Mouse (Mus musculus): ENCODE measurements around the gene Dyrk2. TPM values are rescaled to one million over a fixed set of nuclear protein-coding genes. Genes with fewer than 3 reads are reported as not detected.

The Dyrk2 gene
- total and polyA plus RNA-seq, 3 experiments: 7.1 to 9.5 TPM; not detected in 1

DNA sequence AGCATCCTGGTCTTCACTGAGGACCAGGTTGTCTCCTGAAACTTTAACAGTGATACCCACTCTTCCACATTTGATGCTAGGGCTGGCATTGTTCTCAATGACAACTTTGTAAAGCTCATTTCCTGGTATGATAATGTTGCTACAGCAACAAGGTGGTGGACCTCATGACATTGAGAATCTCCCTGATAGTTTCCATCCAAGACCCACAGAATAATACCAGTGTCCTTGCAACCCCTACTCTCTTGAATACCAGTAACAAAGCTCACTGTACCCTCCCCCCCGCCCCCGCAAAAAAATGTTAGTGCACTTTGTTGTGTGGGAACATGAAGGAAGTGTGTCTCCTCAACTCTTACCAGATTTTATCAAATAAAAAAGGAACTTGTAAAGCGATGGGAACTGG is 23.6 kb upstream of the Dyrk2 start:
- TF ChIP-seq MXI1 (IDR thresholded peaks at IDR 0.05; ENCODE audit: low read depth, low read length) (no peak), NRF1 (IDR thresholded peaks at IDR 0.05; ENCODE audit: insufficient read depth, low read depth, low read length, poor library complexity, severe bottlenecking) (no peak), TBP (IDR thresholded peaks at IDR 0.05; ENCODE audit: low read depth, low read length) (no peak), TAL1 (IDR thresholded peaks at IDR 0.05; ENCODE audit: low read length) (no peak), ZNF384 (IDR thresholded peaks at IDR 0.05; ENCODE audit: low read depth, low read length) (no peak), MYB (IDR thresholded peaks at IDR 0.05; ENCODE audit: low read depth, low read length) (no peak), RCOR1 (IDR thresholded peaks at IDR 0.05; ENCODE audit: low read depth, low read length) (no peak), MAFK (IDR thresholded peaks at IDR 0.05; ENCODE audit: borderline replicate concordance, low read depth, low read length) (no peak), ZMIZ1 (IDR thresholded peaks at IDR 0.05; ENCODE audit: low read depth, low read length) (no peak), ETS1 (IDR thresholded peaks at IDR 0.05; ENCODE audit: low read depth, low read length) (no peak), CHD2 (IDR thresholded peaks at IDR 0.05; ENCODE audit: low read length) (no peak), EP300 (IDR thresholded peaks at IDR 0.05; ENCODE audit: low read depth in 1 of 2, low read length in 2 of 2) (no peak), BHLHE40 (IDR thresholded peaks at IDR 0.05; ENCODE audit: borderline replicate concordance, low read depth, low read length) (no peak), RAD21 (IDR thresholded peaks at IDR 0.05; ENCODE audit: low read depth, low read length) (no peak), MEF2A (IDR thresholded peaks at IDR 0.05; ENCODE audit: extremely low read depth, insufficient replicate concordance, low read depth, low read length, poor library complexity, severe bottlenecking) (no peak), POLR2AphosphoS2 (IDR thresholded peaks at IDR 0.05; ENCODE audit: low read length) (no peak), UBTF (IDR thresholded peaks at IDR 0.05; ENCODE audit: borderline replicate concordance, insufficient read depth, low read depth, low read length) (no peak)
- no peak overlapping the region for H3K9ac ChIP-seq (ENCODE audit: control insufficient read depth, low read depth, low read length, poor library complexity, severe bottlenecking)
- DNase-seq (ENCODE audit: low read depth, low spot score): no peak
- H3K79me2 ChIP-seq (ENCODE audit: control insufficient read depth, insufficient read depth, low read length, poor library complexity): no peaks in the 10 kb centered on the region
- no peak overlapping the region for H3K27ac ChIP-seq (ENCODE audit: control insufficient read depth, low read depth, low read length)
- no peak overlapping the region for H3K4me3 ChIP-seq (ENCODE audit: control insufficient read depth in 1 of 2, insufficient read depth in 1 of 2, low read depth in 2 of 2, low read length in 2 of 2)
- H3K4me1 ChIP-seq (ENCODE audit: control insufficient read depth in 1 of 2, insufficient read depth in 2 of 2, low read length in 2 of 2): no peaks in the 10 kb centered on the region
- H3K27me3 ChIP-seq (ENCODE audit: control insufficient read depth in 1 of 2, insufficient read depth in 2 of 2, low read length in 2 of 2): no peaks in the 10 kb centered on the region
- no peaks in the 10 kb centered on the region for H3K36me3 ChIP-seq (ENCODE audit: control insufficient read depth in 1 of 2, insufficient read depth in 2 of 2, low read length in 2 of 2)
- H3K9me3 ChIP-seq (replicated peaks; ENCODE audit: insufficient read depth, low read length): no peaks in the 10 kb centered on the region

- Histone ChIP-seq H3K4me1 (ENCODE audit: control insufficient read depth in 1 of 2, insufficient read depth in 2 of 2, low read length in 2 of 2) (no peaks in the 10 kb centered on the region), H3K27me3 (ENCODE audit: control insufficient read depth in 1 of 2, insufficient read depth in 2 of 2, low read length in 2 of 2) (no peaks in the 10 kb centered on the region), H3K4me3 (ENCODE audit: control insufficient read depth in 1 of 2, insufficient read depth in 1 of 2, low read depth in 2 of 2, low read length in 2 of 2) (no peak overlapping the region), H3K9ac (ENCODE audit: control insufficient read depth, low read depth, low read length, poor library complexity, severe bottlenecking) (no peak overlapping the region), H3K79me2 (ENCODE audit: control insufficient read depth, insufficient read depth, low read length, poor library complexity) (no peaks in the 10 kb centered on the region), H3K36me3 (ENCODE audit: control insufficient read depth in 1 of 2, insufficient read depth in 2 of 2, low read length in 2 of 2) (no peaks in the 10 kb centered on the region), H3K27ac (ENCODE audit: control insufficient read depth, low read depth, low read length) (no peak overlapping the region), H3K9me3 (replicated peaks; ENCODE audit: insufficient read depth, low read length) (no peaks in the 10 kb centered on the region)
- TF ChIP-seq MXI1 (IDR thresholded peaks at IDR 0.05; ENCODE audit: low read depth, low read length): no peak
- TF ChIP-seq NRF1 (IDR thresholded peaks at IDR 0.05; ENCODE audit: insufficient read depth, low read depth, low read length, poor library complexity, severe bottlenecking): no peak
- no peak for TF ChIP-seq MEF2A (IDR thresholded peaks at IDR 0.05; ENCODE audit: extremely low read depth, insufficient replicate concordance, low read depth, low read length, poor library complexity, severe bottlenecking)
- no peak for TF ChIP-seq MAX (IDR thresholded peaks at IDR 0.05; ENCODE audit: low read length)
- TF ChIP-seq USF2 (IDR thresholded peaks at IDR 0.05; ENCODE audit: borderline replicate concordance in 1 of 2, insufficient read depth in 1 of 2, low read depth in 1 of 2, low read length in 2 of 2): no peak
- TF ChIP-seq CTCF (IDR thresholded peaks at IDR 0.05 in 2 of 3, conservative IDR thresholded peaks at IDR 0.05 in 1 of 3; ENCODE audit: control insufficient read depth in 1 of 3, insufficient read depth in 1 of 3, low read depth in 2 of 3, low read length in 3 of 3, poor library complexity in 1 of 3, severe bottlenecking in 1 of 3): no peak
- no peak for TF ChIP-seq TAL1 (IDR thresholded peaks at IDR 0.05; ENCODE audit: low read length)
- TF ChIP-seq GABPA (IDR thresholded peaks at IDR 0.05; ENCODE audit: low read depth, low read length): no peak
- TF ChIP-seq RCOR1 (IDR thresholded peaks at IDR 0.05; ENCODE audit: low read depth, low read length): no peak
- no peak for TF ChIP-seq ZC3H11A (IDR thresholded peaks at IDR 0.05; ENCODE audit: low read depth, low read length)
- TF ChIP-seq POLR2A (IDR thresholded peaks at IDR 0.05; ENCODE audit: control insufficient read depth in 1 of 2, insufficient read depth in 1 of 2, low read depth in 1 of 2, low read length in 2 of 2, poor library complexity in 1 of 2): no peak
- TF ChIP-seq HCFC1 (IDR thresholded peaks at IDR 0.05; ENCODE audit: low read depth, low read length): no peak
- TF ChIP-seq SMC3 (IDR thresholded peaks at IDR 0.05; ENCODE audit: low read depth, low read length): no peak
- TF ChIP-seq ZMIZ1 (IDR thresholded peaks at IDR 0.05; ENCODE audit: low read depth, low read length): no peak
- TF ChIP-seq EP300 (IDR thresholded peaks at IDR 0.05; ENCODE audit: low read depth in 1 of 2, low read length in 2 of 2): no peak
- TF ChIP-seq BHLHE40 (IDR thresholded peaks at IDR 0.05; ENCODE audit: borderline replicate concordance, low read depth, low read length): no peak
- no peak for TF ChIP-seq CHD1 (IDR thresholded peaks at IDR 0.05; ENCODE audit: low read depth, low read length)
- TF ChIP-seq ELF1 (IDR thresholded peaks at IDR 0.05; ENCODE audit: low read depth, low read length): no peak
- no peak for TF ChIP-seq UBTF (IDR thresholded peaks at IDR 0.05; ENCODE audit: borderline replicate concordance, insufficient read depth, low read depth, low read length)
- TF ChIP-seq TCF12 (IDR thresholded peaks at IDR 0.05; ENCODE audit: low read depth, low read length): no peak
- no peak for DNase-seq (ENCODE audit: low read depth, low spot score)
These were observed 14.1 kb upstream of the Dyrk2 start for GRCm38 (mm10) chr10:118884126-118884525.
